Mouse (Mus musculus) spleen, adult 12 weeks (tissue): ENCODE results near the gene Ramac.

ENCODE experiments used
- DNase-seq: peaks from one replicate; pipeline ENCODE4 v3.0.0; 2022; ENCODE audit warnings: low spot score

Ramac gene

GRCm38 (mm10) chr7:81777667-81778218 is 15.0 kb downstream of the Ramac start:
- no peak for DNase-seq

- no peak for DNase-seq
These were observed 25.8 kb downstream of the Ramac start for GRCm38 (mm10) chr7:81788536-81788935.

GRCm38 (mm10) chr7:81789095-81789757 is 26.5 kb downstream of the Ramac start, which contains the start of gene 3110040N11Rik:
Gene 3110040N11Rik (minus strand): TSS chr7:81789478.
- peak; percentile 77 for DNase-seq

DNA sequence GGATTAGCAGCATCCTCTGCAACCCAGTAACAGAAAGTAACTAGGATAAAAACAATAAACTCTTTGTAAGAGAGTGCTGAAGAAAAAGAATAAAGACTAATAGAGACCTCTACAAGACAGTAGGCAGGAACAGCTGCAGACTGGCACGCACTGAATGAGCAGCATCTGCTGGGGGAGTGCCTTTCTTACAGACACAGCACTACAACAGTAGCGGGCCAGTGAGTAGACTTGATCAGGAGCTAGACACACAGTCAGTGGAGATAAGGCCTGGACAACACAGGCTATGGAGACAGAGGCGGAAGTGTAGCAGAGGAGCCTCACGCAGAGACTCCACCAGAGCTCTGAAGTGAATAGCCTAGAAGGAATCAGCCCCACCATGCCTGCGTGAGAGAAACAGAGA is 43.3 kb downstream of the Ramac start:
- DNase-seq = no peak
